Mouse (Mus musculus) adrenal gland, postnatal 10 days (tissue): ENCODE data around the gene Tcea2. TPM values are rescaled to one million over a fixed set of nuclear protein-coding genes. Genes with fewer than 3 reads are reported as not detected.

Experiments
- DNase-seq: peaks from one replicate; pipeline ENCODE4 v3.0.0; 2021; ENCODE audit warnings: mixed read lengths
- total RNA-seq, 2 experiments: library from RNA; stranded (reverse); gene quantifications; 2 replicates each; pipeline ENCODE4 v1.2.3; 2021

The Tcea2 gene
- total RNA-seq, 2 experiments from 2014 or later, result 11.4 to 13.5 TPM

GRCm38 (mm10) chr2:181674934-181675333, 5.2 kb upstream of the Tcea2 start:
- no peak for DNase-seq

DNA sequence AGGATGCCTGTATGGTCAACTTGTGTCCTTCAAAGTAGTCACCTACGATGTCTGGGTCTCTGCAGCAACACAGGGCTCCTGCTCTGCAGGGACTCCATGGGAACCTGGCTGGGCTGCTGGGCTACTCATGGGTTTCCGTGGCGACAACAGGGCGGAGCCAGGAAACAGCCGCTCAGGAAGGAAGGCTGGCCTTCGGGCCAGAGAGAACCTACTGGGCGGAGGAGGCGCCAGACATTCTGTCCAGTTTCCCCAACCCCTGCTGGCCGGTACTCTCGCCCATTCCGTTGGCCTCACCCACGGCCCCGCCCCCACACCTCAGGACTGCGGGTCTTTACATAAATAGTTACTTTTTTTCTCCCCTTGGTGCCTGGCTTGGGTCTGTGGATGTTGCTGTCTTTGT, 4.7 kb upstream of the Tcea2 start:
- DNase-seq, result peak; percentile 77

DNA sequence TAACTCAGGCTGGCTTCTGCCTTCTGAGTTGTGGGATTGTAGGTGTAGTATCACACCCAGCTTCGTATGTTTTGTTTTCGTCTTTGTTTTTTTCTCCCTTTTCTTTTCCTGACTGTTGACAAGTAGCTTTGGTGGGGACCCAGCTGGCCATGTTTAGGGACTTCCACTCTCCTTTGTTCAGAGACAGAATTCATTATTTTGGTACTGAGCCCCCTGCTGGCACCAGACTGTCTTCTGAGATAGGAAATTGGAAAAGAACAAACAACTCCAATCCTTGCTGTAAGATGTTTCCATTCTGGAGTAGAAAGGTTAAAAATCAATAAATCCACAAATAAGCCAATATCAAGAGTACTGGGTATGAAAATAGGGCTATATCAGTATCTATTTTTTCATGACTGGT, 3.7 kb upstream of the Tcea2 start:
- no peak for DNase-seq

DNA sequence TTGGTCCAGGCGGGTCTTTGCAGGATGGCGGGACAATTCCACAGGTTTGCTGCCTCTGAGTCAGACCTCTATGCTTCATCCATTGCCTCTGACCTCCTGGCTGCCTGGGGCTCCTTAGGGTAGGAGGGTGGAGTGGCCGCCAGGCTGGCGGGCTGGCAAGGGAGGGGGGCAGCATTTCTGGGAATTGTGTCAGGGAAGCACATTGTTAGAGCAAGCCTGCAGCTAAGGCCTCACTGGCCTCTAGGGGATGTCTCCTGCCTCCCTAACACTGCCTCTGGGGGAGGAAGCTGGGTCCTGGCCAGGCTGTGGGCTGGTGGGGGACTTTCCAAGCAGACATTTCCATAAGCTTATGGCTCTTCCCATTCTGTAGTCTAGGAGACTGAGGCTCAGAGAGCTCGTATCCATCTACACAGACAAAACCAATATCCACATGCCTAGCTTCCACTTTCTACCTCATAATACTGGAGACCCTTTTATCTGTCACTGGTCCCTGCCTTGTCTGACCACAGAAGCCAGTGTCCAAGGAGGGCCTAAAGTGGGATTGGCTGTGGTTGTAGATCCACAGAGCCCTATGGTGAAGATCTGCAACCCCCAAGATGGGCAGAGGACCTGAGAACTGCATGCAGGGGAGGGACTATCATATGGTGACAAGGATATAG, 2.9 kb upstream of the Tcea2 start:
- peak; percentile 47 for DNase-seq

DNA sequence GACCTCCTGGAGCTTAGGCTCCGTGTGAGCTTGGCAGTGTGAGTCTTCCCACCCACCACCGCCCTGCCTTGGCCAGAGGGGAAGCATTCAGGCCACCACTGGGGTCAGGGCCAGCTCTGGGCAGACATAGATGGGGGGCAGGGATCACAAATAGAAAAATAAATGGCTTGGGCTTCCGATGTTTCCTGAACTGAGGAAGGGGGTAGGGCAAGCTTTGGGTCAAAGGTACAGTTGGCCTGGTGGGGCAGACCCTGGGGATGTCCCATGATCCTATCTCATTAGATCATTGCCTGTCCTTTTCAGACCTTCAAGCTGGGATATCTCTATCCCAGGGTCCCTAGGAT, 2.4 kb upstream of the Tcea2 start:
- peak; percentile 45 for DNase-seq

- DNase-seq, result peak; percentile 79
Observed at GRCm38 (mm10) chr2:181678780-181679179, 1.3 kb upstream of the Tcea2 start.

GRCm38 (mm10) chr2:181680716-181681117, 607 bp downstream of the Tcea2 start:
- no peak for DNase-seq

- DNase-seq, result no peak
Observed at GRCm38 (mm10) chr2:181681978-181682377, 1.9 kb downstream of the Tcea2 start.

- DNase-seq, result no peak
Observed at GRCm38 (mm10) chr2:181683381-181683780, 3.3 kb downstream of the Tcea2 start.

- no peak for DNase-seq
Observed at GRCm38 (mm10) chr2:181684713-181685112, 4.6 kb downstream of the Tcea2 start.

- DNase-seq, result no peak
Observed at GRCm38 (mm10) chr2:181685686-181686085, 5.6 kb downstream of the Tcea2 start.

DNA sequence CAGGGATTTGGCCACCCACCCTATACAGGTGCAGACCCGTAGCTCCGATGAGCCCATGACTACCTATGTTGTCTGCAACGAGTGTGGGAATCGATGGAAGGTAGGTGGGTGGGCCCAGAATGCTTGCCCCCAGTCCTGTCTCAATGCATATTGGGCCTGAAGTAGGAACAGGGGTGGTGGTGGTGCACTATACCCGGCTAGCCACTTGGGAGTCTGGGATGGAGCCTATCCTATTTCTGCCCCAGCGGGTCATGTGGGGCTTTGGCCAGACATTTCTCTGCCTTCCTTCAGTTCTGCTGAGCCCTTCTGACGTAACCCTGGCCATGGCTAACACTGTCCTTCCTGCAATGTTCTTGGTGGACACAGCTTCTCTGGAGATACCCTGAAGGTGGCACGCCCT, 7.5 kb downstream of the Tcea2 start:
- no peak for DNase-seq

GRCm38 (mm10) chr2:181689466-181690160, 9.5 kb downstream of the Tcea2 start:
- DNase-seq, result no peak

- DNase-seq, result no peak
Observed at GRCm38 (mm10) chr2:181691083-181691482, 11.0 kb downstream of the Tcea2 start.

GRCm38 (mm10) chr2:181691571-181691970, 11.5 kb downstream of the Tcea2 start:
- no peak for DNase-seq

DNA sequence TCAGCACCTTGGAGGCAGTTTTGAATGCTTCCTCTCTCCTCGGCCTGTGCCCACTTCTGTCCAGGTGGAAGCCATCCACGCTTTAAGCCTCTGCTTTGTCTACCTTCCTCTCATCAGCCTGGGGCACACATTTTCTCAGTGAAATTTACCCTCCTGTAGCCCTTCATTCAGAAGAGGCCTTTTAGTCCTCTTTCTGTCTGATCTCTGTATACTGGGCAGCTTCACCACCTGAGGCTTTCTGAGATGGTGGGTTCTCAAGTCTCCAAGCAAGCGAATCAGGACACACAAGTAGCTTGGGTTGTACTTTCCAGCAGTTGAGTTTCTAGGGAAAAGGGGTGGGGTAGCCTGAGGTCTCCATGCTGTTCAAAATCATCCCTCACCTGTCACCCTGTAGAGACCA, 12.2 kb downstream of the Tcea2 start:
- no peak for DNase-seq

- peak; percentile 90 for DNase-seq
Observed at GRCm38 (mm10) chr2:181693339-181694280, 13.5 kb downstream of the Tcea2 start, which contains the start of gene Rgs19. Rgs19 (minus strand) TSS chr2:181693977.

DNA sequence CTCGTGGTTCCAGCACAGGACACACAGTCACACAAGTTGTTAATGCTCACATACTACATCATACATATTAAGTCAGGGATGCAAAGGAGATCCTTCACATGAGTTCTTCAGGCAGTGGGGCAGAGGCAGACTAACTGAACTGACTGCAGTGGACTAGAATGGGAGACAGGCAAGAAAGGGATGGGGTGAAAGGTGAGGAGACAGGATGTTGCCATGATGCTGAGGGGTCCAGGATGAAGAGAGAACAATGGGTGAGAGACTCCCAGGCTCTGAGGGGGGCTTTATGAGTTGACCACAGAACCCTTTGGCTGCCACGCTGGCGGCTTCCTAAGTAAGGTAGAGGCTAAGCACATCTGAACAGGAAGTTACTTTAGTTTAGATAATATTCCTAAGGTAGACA, 14.5 kb downstream of the Tcea2 start:
- no peak for DNase-seq

DNA sequence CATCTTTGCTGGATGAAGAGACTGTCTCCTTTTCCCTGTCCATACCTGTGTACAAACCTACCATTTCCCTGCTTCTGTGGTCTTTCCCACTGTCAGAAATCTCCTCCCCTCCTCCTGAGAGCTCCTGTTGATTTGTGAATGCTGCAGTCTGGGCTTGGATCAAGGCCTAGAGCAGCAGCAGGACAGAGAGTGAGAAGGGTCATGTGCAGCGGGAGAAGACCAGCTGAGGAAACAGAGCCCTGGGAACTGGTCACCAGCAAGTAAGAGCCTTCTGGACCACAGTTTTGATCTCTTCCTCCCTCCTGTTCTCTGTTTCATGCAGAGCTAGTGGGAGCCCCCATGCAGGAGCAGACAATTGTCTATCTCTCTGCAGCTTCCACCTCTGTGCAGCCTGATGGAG, 15.7 kb downstream of the Tcea2 start:
- DNase-seq, result no peak

GRCm38 (mm10) chr2:181696801-181697420, 16.8 kb downstream of the Tcea2 start:
- DNase-seq, result no peak

GRCm38 (mm10) chr2:181698241-181698640, 18.1 kb downstream of the Tcea2 start, which contains the start of gene Lkaaear1:
Lkaaear1 (minus strand) TSS chr2:181698442.
- DNase-seq, result no peak

DNA sequence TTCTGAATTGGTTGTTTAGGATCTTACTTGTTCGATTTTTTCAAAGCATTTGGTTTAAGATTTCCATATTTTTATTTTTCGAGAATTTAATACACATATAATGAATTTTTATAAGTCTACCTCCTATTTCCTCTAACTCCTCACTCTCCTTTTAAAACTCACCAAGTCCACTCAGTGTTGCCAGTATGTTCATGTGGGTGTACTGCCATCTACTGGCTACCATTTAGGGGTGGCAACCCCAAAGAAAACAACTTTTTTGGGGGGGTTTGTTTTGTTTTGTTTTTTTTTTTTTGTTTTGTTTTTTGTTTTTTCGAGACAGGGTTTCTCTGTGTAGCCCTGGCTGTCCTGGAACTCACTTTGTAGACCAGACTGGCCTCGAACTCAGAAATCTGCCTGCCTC, 26.6 kb downstream of the Tcea2 start:
- DNase-seq, result no peak
